Mouse (Mus musculus): ENCODE measurements around the gene Ecm1. TPM values are rescaled to one million over a fixed set of nuclear protein-coding genes. Genes with fewer than 3 reads are reported as not detected.

The Ecm1 gene
- 10 to 100 TPM in 3 of 4 experiments, 1 to 10 TPM in 1; 9.7 to 13.9 (median 11.8) TPM for total RNA-seq (2022)

GRCm38 (mm10) chr3:95739353-95740104 is at the start of gene Ecm1:
Gene Ecm1, minus strand, starts transcription at chr3:95739569.
- peak in 1 of 2 experiments; percentile 23 for DNase-seq (ENCODE audit: low spot score in 2 of 2)

- no peak for DNase-seq (ENCODE audit: low spot score in 2 of 2)
These were observed 46.1 kb upstream of the Ecm1 start for GRCm38 (mm10) chr3:95785501-95785900.

- DNase-seq (ENCODE audit: low spot score in 2 of 2): no peak
These were observed 32.6 kb upstream of the Ecm1 start for GRCm38 (mm10) chr3:95771985-95772384.

DNA sequence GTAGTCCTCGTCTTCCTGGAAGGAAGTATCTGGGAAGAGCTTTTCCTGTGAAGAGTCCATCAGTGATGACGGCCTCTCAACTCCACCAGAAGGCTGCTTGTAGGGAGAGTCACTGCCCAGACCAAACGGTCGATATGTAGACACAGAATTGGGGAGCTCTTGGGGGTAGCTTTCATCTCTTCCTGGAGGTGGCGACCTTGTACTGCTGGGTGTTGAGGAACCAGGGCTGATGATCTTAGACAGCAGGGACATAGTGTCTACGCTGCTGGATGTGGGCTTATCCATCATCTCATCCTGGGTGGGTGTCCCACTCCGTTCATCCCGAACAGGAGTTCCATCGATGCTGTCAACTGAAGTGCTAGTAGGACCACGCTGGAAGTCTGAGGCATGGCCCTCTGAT is 26.2 kb upstream of the Ecm1 start:
- DNase-seq (ENCODE audit: low spot score in 2 of 2): no peak

DNA sequence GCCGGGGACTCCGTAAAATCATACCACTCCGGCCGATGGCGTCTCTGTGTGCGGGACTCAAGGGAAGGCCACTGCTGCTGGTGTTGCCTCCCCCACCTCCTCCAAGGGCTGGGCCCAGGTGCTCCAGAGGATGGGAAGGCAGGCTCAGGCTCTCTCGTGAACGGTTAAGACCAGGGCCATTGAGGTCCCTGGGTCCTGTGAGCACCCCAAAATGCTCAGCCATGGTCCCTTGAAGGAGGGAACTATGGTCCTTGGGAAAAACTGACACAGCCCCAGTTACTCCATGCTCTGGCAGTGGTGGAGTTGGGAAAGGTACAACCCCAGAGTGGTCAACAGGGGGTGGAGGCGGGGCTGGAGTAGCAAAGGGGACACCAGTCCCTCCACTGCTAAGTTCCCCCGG is 24.4 kb upstream of the Ecm1 start:
- no peak for DNase-seq (ENCODE audit: low spot score in 2 of 2)

DNA sequence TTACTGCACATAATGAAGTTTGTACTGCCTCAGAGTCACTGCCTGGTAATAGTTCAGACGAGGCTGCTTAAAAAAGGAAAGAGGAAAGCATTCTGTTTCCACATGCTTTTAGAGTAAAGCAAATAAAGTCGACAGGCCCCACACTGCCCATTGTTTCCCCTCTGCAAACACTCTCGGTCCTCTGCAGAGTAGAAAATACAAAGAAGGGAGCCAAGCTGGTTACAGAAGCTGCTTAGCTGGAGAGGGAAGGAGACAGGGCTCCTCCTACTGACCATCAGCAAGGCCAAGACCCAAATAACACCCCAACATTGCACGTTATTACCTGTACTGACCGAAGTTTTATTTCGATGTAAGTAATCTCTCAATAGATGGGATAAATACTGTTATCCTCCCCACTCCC is 23.6 kb upstream of the Ecm1 start:
- DNase-seq (ENCODE audit: low spot score in 2 of 2): no peak

GRCm38 (mm10) chr3:95761771-95762170 is 22.4 kb upstream of the Ecm1 start:
- no peak for DNase-seq (ENCODE audit: low spot score in 2 of 2)

GRCm38 (mm10) chr3:95760656-95761055 is 21.3 kb upstream of the Ecm1 start:
- DNase-seq (ENCODE audit: low spot score in 2 of 2): no peak

DNA sequence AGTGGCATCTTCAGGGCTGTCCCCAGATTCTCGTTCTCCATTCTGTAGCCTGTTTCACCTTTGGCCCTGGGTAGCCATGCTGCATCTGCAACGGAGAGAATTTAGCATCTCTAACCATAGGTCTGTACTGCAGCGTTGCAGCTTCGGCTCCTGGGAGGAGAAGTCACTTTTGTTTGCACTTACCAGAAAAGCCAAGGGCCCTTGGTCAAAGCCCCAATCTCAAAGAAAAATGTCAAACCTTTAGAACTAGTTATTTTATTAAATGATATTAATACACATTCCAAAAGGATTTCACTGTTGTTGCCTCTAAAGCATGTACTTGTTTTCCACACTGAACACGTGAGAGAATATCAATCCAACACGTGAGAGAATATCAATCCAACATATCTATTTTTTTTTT is 20.7 kb upstream of the Ecm1 start, which contains the start of gene Tars2:
Gene Tars2, minus strand, starts transcription at position 101 of the 400 bp plus-strand sequence.
- no peak for DNase-seq (ENCODE audit: low spot score in 2 of 2)

- no peak for DNase-seq (ENCODE audit: low spot score in 2 of 2)
These were observed 19.3 kb upstream of the Ecm1 start for GRCm38 (mm10) chr3:95758467-95759218.

GRCm38 (mm10) chr3:95756808-95757207 is 17.4 kb upstream of the Ecm1 start:
- DNase-seq (ENCODE audit: low spot score in 2 of 2): no peak

GRCm38 (mm10) chr3:95754345-95755206 is 15.2 kb upstream of the Ecm1 start:
- DNase-seq (ENCODE audit: low spot score in 2 of 2): peak; percentile 95 to 97

GRCm38 (mm10) chr3:95752935-95753334 is 13.6 kb upstream of the Ecm1 start:
- no peak for DNase-seq (ENCODE audit: low spot score in 2 of 2)

- DNase-seq (ENCODE audit: low spot score in 2 of 2): no peak
These were observed 1.0 kb upstream of the Ecm1 start for GRCm38 (mm10) chr3:95740406-95740805.

DNA sequence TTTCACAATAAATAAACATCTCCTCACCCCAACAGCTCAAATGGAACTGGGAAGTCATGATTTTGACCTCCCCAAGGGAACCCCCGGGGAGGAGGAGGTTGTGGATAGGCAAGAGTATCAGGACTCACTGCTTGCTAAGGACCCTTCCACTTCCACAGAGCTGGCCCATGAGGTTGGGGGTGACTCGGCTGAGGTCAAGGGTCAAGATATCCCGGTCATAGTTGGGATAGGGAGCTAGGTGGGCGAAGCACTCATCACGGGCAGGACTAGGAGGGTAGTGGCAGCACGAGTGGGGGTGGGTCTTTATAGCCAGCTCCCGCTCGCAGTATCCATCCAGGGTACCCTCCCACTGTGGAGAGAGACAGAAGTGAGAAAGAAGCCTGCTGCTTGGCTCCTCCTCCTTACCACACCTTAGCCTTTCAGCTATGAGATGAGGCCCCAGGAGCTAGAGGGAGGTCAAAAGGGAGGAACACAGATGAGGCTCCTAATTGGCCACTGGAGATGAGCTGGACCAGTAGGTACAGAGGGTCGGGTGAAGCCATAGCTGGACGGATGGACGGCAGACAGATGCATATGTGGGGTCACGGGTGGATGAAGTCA is 4.2 kb downstream of the Ecm1 start:
- DNase-seq (ENCODE audit: low spot score in 2 of 2): no peak

DNA sequence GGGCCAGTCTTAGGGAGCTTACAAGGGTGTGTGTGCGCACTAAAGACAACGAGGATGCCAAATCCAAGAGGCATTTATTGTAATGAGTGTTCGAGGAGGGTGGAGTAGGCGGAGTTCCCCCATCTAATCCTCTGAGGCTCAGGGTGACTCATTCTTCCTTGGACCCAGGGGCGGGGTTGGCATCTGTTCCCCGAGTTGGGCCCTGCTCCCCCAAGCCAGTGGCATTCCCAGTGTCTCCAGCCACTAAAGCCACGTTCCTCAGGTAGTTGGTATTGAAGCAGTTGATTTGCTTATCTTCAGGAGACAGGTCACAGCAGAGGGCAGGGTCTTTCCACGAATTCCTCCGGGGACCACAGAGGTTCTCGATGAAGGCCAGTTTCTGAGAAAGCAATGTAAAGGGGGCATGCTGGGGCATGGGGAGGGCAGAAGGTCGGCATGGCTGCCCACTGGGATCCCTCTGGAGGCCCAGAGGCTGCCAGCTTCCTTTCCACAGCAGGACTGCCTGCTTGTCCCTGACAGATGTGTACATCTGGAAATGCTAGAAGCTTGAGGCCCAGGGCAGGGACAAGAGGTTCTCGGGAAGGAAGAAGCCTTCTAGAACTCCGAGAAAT is 5.2 kb downstream of the Ecm1 start:
- no peak for DNase-seq (ENCODE audit: low spot score in 2 of 2)

- no peak for DNase-seq (ENCODE audit: low spot score in 2 of 2)
These were observed 6.4 kb downstream of the Ecm1 start for GRCm38 (mm10) chr3:95732744-95733521.

DNA sequence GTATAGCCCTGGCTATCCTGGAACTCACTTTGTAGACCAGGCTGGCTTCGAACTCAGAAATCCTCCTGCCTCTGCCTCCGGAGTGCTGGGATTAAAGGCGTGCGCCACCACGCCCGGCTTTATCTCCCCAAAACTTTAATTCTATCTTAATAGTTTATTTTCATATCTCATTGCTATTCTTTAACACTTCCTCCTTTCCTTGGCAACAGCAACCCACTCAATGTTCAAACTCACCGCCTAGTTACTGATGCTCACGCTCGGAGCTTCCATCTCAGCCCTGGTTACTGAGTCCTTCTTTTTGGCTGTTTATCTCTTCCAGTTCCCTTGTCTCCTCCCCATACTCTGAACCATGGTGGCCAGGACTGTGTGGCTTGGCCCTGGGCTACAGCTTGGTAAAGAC is 7.1 kb downstream of the Ecm1 start:
- no peak for DNase-seq (ENCODE audit: low spot score in 2 of 2)

GRCm38 (mm10) chr3:95731802-95732201 is 7.6 kb downstream of the Ecm1 start:
- DNase-seq (ENCODE audit: low spot score in 2 of 2): no peak

GRCm38 (mm10) chr3:95730431-95730830 is 8.9 kb downstream of the Ecm1 start:
- DNase-seq (ENCODE audit: low spot score in 2 of 2): no peak
